Mouse (Mus musculus) liver, postnatal 0 days (tissue): ENCODE data around the gene Flt1.

Experiments used
- CTCF ChIP-seq: sonication (generic); IDR thresholded peaks from 2 replicates; pipeline ENCODE4 v1.5.1; 2016; ENCODE audit warnings: antibody characterized with exemption, low read depth
- EP300 ChIP-seq: IDR thresholded peaks from 2 replicates; pipeline ENCODE4 v1.6.1; 2016; ENCODE audit warnings: antibody characterized with exemption, low read depth, mild to moderate bottlenecking

DNA sequence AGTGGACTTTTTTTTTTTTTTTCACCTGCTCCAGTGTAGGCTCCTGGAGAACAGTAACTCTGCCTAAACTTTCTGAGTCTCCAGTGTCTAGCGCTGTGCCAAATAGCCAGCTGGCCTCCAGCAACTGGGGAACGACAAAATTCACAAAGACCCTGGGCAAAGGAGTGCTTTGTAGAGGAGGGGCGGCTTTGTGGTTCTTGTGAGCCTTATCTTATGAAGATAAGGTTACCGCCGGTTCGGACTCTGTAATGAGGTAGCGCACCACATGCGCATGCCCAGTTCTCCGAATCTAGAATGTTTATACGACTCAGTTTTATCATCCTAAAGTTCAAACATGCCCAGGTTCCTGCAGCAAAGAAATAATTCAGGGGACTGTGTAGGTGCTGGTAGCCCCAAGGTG is 102.1 kb downstream of the Flt1 start:
- no peak for TF ChIP-seq CTCF
- TF ChIP-seq EP300: no peak
